Mouse (Mus musculus): ENCODE results near the gene Aen. TPM values are rescaled to one million over a fixed set of nuclear protein-coding genes. Genes with fewer than 3 reads are reported as not detected.

Aen gene
- polyA plus RNA-seq, 1 experiment from 2014 or later, result 50.8 TPM

DNA sequence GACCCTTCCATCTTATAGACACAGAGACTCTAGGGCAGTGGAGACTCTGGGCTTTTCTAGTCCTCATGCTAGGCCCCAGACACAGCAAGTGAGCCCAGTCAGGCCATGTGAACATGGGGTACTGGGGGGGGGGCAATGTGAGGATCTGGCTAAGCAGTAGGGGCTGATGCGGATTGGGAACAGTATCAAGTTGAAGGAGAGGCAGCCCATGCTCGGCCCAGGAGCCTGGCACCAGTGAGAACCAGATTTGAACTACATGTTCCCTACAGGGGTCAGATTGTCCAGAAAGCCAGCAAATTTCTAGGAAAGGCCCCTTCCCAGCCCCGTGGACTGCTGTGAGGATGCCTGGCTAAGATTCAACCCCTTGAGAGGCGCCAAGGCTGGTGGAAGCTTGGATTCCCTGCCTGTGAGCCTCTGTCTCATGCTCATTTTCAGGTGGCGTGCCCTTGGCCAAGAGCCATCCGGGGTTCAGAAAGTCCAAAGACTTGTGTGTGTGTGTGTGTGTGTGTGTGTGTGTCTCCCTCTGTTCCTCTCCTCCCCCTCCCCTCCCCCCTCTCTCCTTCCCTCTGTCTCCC, 62.9 kb downstream of the Aen start:
- 63% methylated on average over 6 of the region's 6 CpGs for WGBS

More for the DNA sequence above, 62.9 kb downstream of the Aen start:
- no peaks in the 10 kb centered on the region for H3K36me3 ChIP-seq (ENCODE audit: control insufficient read depth, insufficient read depth, low read length)
- no peak overlapping the region for H3K4me3 ChIP-seq (ENCODE audit: low read depth, low read length)
- no peak overlapping the region for H3K9ac ChIP-seq (ENCODE audit: low read depth, low read length)
- DNase-seq (ENCODE audit: low spot score) (no peak), ATAC-seq (replicated peaks; ENCODE audit: low FRiP score) (no peak)
- H3K9me3 ChIP-seq (ENCODE audit: control insufficient read depth, low read length), result no peaks in the 10 kb centered on the region
- H3K4me1 ChIP-seq (replicated peaks; ENCODE audit: control insufficient read depth, insufficient read depth, low read length), result no peaks in the 10 kb centered on the region
- H3K27ac ChIP-seq (ENCODE audit: low read depth, low read length), result no peak overlapping the region
- no peaks in the 10 kb centered on the region; the same call in 1 of the 2 replicates for H3K27me3 ChIP-seq (replicated peaks; ENCODE audit: control insufficient read depth, insufficient read depth, low read length)
- H3K4me2 ChIP-seq, result no peak overlapping the region

Small RNA genes within 50 kb of the gene (microRNA-seq; reads per million reads assigned to microRNA genes)
- 48.2 reads per million, percentile 41 among the genes with 10 or more reads in this experiment for gene Mir7-2 (ENCODE audit: borderline number of aligned reads)

Other genes starting within 250 kb of the Aen start
- 1.1 and 2.3 TPM in 2 replicates for gene Ntrk3, start 157.8 kb upstream of the Aen start, polyA plus RNA-seq (2014; fragmentation: Nextera tagmentation; extraction: Ambion mirVana)
- gene Mrps11, start 112.7 kb upstream of the Aen start, polyA plus RNA-seq (2014; fragmentation: Nextera tagmentation; extraction: Ambion mirVana), result 89.2 and 92.4 TPM in 2 replicates
- 91.9 and 95.8 TPM in 2 replicates for gene Mrpl46, start 112.3 kb upstream of the Aen start, polyA plus RNA-seq (2014; fragmentation: Nextera tagmentation; extraction: Ambion mirVana)
- gene Det1, start 48.6 kb upstream of the Aen start, polyA plus RNA-seq (2014; fragmentation: Nextera tagmentation; extraction: Ambion mirVana), result 19.7 and 22.4 TPM in 2 replicates
- 3.7 and 5.8 TPM in 2 replicates for gene Isg20, start 17.6 kb downstream of the Aen start, polyA plus RNA-seq (2014; fragmentation: Nextera tagmentation; extraction: Ambion mirVana)
- gene Acan, start 157.6 kb downstream of the Aen start, polyA plus RNA-seq (2014; fragmentation: Nextera tagmentation; extraction: Ambion mirVana), result 0.08 TPM in 1 of 2 replicates, not detected in the other
- gene Hapln3, start 235.2 kb downstream of the Aen start, polyA plus RNA-seq (2014; fragmentation: Nextera tagmentation; extraction: Ambion mirVana), result 0.73 and 0.95 TPM in 2 replicates